Mouse (Mus musculus) layer of hippocampus, postnatal 36 days (tissue): ENCODE data around the gene Coa3. TPM values are rescaled to one million over a fixed set of nuclear protein-coding genes. Genes with fewer than 3 reads are reported as not detected.

Experiments used
- DNase-seq, 2 experiments: peaks; one replicate each; pipeline ENCODE4 v3.0.0; 2022
- total RNA-seq, 2 experiments: library from RNA; stranded (reverse); gene quantifications; 2 replicates each; pipeline ENCODE4 v1.2.3; 2021

Gene Coa3
- total RNA-seq, 2 experiments from 2014 or later: 96.7 to 113 TPM

DNA sequence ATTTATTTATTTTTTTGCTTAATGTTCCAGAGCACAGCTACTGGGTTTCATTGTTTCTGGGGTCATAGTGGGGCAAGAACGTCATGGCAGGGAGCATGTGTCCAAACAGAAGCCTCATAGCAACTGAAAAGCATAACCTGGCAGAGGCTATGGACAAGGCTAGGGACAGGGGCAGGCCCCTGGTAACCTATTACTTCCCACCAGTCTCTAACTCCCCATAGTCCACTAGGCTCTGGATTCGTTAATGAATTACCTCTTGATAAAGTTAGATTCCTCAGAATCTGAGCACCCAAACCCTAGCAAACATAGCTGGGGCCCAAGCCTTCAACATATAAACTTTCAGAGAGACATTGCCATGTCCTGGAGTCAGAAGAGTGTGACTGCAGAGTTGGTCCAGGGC lies 27.9 kb downstream of the Coa3 start:
- DNase-seq: no peak

DNA sequence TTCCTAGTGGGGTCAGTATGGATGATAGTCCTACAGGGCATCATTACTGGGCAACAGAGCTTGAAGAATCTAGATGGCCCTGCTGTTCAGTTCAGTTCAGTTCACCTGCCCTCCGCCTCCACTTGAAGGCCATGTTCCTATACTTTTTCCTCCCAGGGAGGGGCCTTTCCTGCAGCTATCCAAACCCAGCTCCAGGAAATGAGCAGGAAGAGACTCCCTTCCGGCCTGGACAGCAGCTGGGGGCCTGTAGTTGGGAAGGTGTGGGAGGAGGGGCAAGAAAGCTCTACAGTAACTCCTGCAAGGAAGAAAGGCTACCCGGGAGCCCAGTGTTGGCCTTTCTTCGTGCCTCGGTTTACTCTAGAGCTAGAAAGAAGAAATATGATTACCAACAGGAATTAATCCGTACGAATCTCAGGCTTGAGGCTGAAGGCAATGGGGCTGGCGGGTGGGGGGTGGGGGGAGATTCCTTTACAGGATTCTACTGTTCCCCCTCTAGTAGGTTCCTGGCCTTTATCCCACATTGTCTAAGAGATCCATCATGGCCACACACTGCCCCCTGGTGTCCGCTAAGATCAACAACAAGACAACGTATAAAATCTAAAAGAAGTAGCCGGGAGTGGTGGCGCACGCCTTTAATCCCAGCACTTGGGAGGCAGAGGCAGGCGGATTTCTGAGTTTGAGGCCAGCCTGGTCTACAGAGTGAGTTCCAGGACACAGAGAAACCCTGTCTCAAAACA lies 30.5 kb downstream of the Coa3 start:
- DNase-seq: peak in 1 of 2 experiments; percentile 62

DNA sequence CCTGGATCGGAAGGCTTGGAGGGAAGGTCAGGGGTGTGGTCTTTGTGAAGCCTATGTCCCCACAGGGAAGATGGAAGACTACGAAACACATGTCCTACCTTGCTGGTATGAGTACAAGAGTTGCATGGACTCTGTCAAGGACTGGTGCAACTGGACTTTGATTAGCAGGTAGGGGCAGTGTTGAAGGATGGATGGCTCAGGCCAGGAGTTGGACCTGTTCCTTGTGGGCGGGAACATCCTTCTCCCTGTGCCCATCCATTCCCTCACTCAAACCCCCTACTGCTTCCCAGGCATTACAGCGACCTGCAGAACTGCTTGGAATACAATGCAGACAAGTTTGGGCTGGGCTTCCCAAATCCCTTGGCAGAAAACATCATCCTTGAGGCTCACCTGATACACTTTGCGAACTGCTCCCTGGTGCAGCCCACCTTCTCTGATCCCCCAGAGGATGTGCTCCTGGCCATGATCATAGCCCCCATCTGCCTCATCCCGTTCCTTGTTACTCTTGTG lies 31.3 kb downstream of the Coa3 start:
- DNase-seq: no peak

DNA sequence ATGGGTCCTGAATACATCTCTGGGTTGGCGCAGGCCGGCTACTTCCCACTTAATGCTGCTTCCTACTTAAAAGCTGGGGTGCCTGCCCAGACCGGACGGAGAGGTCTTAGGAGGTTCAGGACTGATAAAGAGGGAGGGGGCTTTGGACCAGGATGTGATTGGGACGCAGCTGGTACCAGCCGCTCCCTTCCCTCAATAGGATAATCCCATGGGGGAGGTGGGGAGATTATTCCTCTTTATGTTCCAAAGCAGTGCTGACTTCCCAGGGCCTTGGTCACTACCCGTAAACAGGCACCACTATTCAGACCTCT lies 32.3 kb downstream of the Coa3 start:
- DNase-seq: no peak

DNA sequence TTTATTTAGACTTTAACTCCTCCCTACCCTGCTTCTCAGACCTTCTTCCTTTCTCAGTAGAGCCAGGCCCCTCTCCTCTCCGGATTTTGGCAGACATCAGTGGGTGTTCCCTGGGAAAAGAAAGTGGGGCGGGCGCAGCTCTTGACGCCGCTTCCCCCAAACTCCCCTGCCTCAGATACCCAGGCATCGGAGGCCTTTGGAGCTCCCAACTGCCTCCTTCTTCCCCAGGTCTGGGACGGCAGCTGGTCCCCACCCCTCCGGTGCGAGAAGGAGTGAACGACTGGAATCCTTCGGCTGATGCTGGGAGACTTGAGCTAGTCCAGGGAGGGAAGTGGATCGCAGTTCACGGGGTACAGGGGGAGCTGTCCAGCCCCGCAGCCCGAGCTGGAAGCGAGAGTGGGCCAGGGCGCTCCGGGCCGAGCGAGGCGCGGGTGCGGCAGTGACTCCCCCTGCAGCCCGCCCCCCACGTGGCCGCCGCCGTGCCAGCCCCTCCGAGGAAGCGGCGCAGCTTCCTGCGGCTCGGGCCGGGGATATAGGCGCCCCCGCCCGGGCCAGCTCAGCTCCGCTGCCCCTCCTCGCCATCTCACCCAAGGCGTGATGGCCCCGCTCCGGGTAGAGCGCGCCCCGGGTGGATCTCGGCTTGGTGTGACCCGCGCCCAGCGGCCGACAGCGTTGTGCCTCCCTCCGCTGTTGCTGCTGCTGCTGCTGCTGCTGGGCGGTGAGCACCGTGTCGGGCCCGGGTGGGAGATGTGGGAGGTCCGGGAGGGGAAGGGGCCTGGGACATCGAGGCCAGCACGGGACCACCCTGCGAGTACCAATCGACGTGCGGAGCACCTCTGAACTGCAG lies 32.8 kb downstream of the Coa3 start, which contains the start of gene Ramp2:
Gene Ramp2, plus strand, starts transcription at position 174 of the 847 bp plus-strand sequence.
- DNase-seq: peak; percentile 60 to 66

GRCm38 (mm10) chr11:101245071-101245470 lies 33.8 kb downstream of the Coa3 start:
- DNase-seq: no peak

DNA sequence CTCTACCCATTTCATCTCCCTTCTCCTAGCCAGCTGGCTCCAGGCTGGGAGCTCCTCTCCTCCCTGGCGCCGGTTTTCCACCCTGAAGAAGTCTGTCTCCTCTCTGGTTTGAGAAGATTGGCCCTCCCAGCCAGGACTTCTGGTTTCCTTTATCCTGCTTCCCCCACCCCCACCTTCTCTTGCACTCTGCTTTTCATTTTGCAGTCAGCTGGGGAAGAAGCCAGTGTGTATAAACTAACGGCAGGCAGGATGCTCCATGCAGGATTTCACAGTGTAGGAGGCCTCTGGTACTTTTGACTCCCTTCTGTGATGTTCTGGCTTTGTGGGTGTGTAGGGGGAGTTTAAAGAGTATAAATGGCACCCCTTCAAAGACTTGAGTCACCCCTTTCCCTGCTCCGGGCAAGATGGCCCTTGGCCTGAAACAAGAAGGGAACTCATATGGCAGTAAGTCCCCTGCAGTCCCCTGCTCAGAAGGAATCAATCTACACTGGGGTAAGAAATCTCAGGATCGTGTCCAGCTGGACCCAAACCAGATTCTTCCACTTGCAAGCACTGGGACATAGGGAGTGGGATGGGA lies 40.8 kb downstream of the Coa3 start:
- DNase-seq: peak; percentile 33 to 55

- no peak for DNase-seq
Measured at GRCm38 (mm10) chr11:101236782-101237181, 42.1 kb downstream of the Coa3 start.

DNA sequence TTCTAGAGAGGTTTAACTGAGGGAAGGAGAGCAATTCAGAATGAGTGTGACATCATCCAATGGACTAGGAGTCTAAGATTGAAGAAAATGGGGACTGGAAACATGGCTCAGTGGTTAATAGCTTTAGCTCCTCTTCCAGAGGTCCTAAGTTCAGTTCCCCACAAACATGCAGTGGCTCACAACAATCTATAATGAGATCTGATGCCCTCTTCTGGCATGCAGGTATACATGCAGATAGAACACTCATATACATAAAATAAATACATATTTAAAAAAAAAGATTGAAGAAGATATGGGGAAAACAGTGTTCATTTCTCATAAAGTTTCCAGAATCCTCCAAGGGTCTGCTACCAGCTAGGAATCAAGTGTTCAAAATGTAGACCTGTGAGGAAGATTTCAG lies 43.5 kb downstream of the Coa3 start:
- DNase-seq: no peak

DNA sequence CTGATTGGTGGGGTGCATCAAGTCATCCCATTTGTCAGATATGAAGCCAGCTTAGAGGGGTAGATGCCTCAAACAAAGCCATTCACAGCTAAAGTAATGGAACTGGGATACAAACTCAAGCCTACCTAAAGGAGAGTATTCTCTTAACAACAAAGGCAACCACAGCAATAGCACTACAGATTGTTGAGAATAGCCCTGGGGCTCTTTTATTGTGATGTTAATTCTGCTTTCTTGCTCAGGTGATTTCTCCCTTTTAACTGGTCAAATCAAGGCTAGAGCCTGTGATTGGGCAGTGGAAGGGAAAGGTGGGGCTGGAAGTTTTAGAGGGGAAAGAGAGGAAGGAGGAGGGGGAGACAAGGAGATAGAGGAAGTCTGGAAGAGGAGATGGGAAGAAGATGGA lies 44.8 kb downstream of the Coa3 start:
- no peak for DNase-seq

DNA sequence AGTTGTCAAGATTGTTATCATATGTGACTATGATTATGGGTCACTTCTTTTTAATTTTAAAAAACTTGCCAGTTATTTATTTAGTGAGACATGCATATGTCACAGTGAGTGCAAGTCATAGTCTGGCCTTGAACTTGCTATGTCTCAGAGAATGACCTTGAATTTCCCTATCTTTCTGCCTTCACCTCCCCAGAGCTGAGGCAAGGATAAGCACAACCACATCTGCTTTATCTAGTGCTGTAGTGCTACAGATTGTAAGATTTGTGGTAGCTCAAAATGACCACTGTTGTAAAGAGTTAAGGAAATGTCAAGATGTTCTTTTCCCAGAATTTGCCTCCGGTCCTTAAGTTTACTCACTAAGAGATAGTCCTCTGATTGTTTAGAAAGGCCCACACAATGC lies 45.7 kb downstream of the Coa3 start:
- DNase-seq: no peak

- DNase-seq: no peak
Measured at GRCm38 (mm10) chr11:101232010-101232839, 46.7 kb downstream of the Coa3 start.

DNA sequence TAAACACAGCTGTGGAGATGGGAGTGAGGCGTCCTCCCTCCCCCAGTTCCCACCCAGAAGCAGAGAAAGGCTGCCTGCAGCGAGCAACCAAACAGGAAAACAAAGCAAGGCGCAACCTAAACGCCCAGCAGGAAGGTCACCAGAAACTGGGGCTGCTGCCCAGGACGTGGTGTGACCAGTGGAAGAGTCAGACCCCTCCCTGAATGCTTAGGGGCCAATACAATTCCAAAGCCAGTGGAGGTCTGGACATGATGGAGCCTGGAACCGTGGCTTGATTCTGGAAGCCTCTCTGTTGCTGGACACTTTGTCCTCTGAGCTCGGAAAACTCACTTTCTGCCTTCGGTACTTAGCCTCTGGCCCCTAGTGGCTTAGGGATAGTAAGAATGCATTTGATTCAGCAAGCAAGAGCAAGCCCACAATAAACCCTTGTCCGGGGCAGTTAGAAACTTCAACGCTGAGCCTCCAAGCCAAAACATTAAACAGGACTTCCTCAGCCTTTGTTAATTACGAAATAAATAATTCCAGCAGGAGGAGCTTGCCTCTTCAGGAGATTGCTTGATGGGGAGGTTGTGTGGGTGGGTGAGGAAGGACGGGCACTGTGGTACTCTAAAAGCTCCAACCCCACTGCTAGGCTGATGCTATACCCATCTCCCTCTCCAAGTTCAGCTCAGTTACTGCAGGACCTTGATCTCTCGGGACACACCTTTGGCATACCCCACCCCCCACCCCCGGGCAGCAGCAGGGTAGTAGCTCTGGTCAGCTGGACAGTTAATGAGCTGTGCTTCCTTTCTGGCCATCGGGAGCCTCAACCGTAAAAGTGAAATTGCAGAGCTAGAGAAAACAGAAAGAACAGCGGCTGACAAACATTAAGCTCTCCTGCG lies 47.7 kb downstream of the Coa3 start:
- peak in 1 of 2 experiments; percentile 27 for DNase-seq

GRCm38 (mm10) chr11:101230526-101230925 lies 48.4 kb downstream of the Coa3 start:
- DNase-seq: no peak

DNA sequence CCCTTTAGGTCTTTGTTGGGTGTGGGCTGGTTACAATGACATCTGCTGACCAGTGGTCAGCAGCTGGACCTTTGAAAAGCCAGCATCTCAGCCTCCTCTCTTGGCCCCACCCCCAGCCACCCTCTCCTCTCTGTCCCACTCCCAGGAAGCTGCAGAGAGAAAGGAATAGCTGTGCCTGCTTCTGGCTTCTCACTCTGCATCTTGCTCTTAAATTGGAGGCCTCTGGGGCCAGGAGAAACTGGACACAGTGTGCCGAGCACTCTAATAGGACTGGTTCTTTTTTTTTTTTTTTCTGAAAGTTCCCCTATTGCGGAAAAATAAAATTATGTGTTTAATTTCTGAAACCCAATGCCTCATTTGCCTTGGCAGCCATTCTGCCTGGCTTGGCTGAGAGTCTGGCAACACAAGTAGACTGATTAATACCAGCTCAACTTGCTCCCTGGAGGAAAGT lies 48.8 kb downstream of the Coa3 start:
- DNase-seq: no peak

GRCm38 (mm10) chr11:101229361-101229900 lies 49.5 kb downstream of the Coa3 start:
- no peak for DNase-seq
